ENCODE assay signal across 22 mouse cellular contexts in the genomic region with DNA sequence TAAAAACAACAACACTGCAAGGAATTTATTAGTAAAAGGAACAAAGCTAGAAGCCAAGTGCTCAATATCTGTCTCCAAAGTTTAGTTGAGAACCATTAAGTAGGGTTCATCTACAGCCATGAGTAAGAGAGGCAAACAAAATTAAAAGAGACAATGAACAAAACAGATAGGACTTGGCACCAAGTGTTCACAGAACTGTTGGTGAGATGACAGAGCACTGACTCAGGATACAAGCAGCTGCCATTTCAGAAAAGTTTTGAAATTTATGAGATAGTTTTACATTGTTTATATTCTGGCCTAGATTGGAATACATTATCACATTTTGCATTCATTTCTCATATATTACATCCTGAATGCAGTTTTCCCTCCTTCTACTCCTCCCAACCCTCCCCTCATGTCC.
"Had no signal": no experiment of that assay in that cellular context is flagged by ENCODE, and none has a peak within 500 bp of the region (broad histone marks: within the 10 kb centered on the region; RNA-seq: fewer than 3 reads in every experiment).

No protein-coding gene starts in this region.

- H3K4me3 ChIP-seq: heart, embryonic 13.5 days; heart, embryonic 15.5 days; hindbrain, embryonic 13.5 days; hindbrain, embryonic 15.5 days; layer of hippocampus, adult 2 months; left cerebral cortex, adult 2 months; limb, embryonic 10.5 days; limb, embryonic 12.5 days; liver, embryonic 13.5 days; liver, embryonic 15.5 days had no signal

- DNase-seq: gastrocnemius, postnatal 10 days; gastrocnemius, postnatal 25 days; heart, adult 18-20 months; heart, postnatal 14 days; heart, postnatal 36 days; kidney, adult 11 months; kidney, adult 8-10 months; kidney, postnatal 10 days; kidney, postnatal 25 days; kidney, postnatal 4 days; liver; liver, embryonic 13.5 days had no signal

- H3K4me1 ChIP-seq: hindbrain, embryonic 13.5 days; hindbrain, embryonic 15.5 days; limb, embryonic 10.5 days; limb, embryonic 12.5 days had no signal

- H3K27ac ChIP-seq: heart, embryonic 13.5 days; heart, embryonic 15.5 days; hindbrain, embryonic 13.5 days; hindbrain, embryonic 15.5 days; hindbrain, postnatal 0 days; layer of hippocampus, adult 2 months; left cerebral cortex, adult 2 months; limb, embryonic 10.5 days; limb, embryonic 12.5 days; liver, embryonic 13.5 days; liver, embryonic 15.5 days had no signal
